21 mouse cellular contexts compared by ENCODE assay signal in the genomic region with DNA sequence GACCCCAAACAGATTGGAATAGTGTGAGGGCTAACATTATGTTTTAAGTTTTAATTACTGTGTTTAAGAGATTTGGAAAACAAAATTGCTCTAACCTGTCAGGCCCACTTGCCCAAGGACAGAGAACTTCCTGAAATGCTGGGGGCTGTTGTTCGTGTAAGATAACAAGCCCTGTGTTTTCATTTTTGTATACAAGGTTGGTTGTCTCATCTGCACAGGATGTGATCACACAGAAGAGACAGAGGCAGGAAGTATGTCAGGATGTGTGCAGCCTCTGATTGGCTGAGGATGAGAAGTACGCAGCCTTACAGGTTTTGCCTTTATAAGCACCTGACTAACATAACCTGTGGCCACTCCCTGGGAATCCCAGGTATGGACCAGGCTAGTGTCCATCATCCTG. TPM values are rescaled to one million over a fixed set of nuclear protein-coding genes. Genes with fewer than 3 reads are reported as not detected.
"Had no signal": no experiment of that assay in that cellular context is flagged by ENCODE, and none has a peak within 500 bp of the region (broad histone marks: within the 10 kb centered on the region; RNA-seq: fewer than 3 reads in every experiment).

No protein-coding gene starts in this region.

- ATAC-seq: inflammation-experienced regulatory T-cells, adult 6 months; intestine, embryonic 16.5 days; liver, embryonic 12.5 days; midbrain, embryonic 13.5 days; midbrain, embryonic 16.5 days had no signal

- H3K4me2 ChIP-seq: limb, embryonic 13.5 days; liver, embryonic 12.5 days; liver, embryonic 15.5 days; lung, embryonic 15.5 days; midbrain, embryonic 13.5 days; neural tube, embryonic 13.5 days had no signal

- DNase-seq: kidney, adult 18-20 months; kidney, adult 9 months; kidney, postnatal 14 days; liver; lung, adult 18-20 months; lung, postnatal 10 days; lung, postnatal 36 days; thymus, adult 18-20 months; thymus, postnatal 25 days had no signal

- H3K9ac ChIP-seq: limb, embryonic 13.5 days; liver, embryonic 12.5 days; liver, embryonic 15.5 days; lung, embryonic 15.5 days; midbrain, embryonic 13.5 days; neural tube, embryonic 13.5 days had no signal

- H3K4me1 ChIP-seq: neural tube, embryonic 13.5 days had no signal

- H3K27me3 ChIP-seq: liver, embryonic 12.5 days; liver, embryonic 15.5 days; lung, embryonic 15.5 days had no signal

- H3K27ac ChIP-seq: limb, embryonic 10.5 days; limb, embryonic 13.5 days; liver, embryonic 12.5 days; liver, embryonic 15.5 days; lung, embryonic 15.5 days; midbrain, embryonic 10.5 days; midbrain, embryonic 13.5 days; neural tube, embryonic 13.5 days had no signal

- H3K4me3 ChIP-seq: limb, embryonic 10.5 days; limb, embryonic 13.5 days; liver, embryonic 12.5 days; liver, embryonic 15.5 days; lung, embryonic 15.5 days; midbrain, embryonic 10.5 days; midbrain, embryonic 13.5 days; myocyte; neural tube, embryonic 13.5 days had no signal

- H3K36me3 ChIP-seq: limb, embryonic 10.5 days; limb, embryonic 13.5 days; liver, embryonic 12.5 days; liver, embryonic 15.5 days; lung, embryonic 15.5 days; midbrain, embryonic 10.5 days; midbrain, embryonic 13.5 days; neural tube, embryonic 13.5 days had no signal

- H3K9me3 ChIP-seq: limb, embryonic 10.5 days; limb, embryonic 13.5 days; liver, embryonic 12.5 days; liver, embryonic 15.5 days; lung, embryonic 15.5 days; midbrain, embryonic 10.5 days; midbrain, embryonic 13.5 days; neural tube, embryonic 13.5 days had no signal

RNA-seq across cellular contexts. Expression of a gene that starts 43.2 kb away (rescaled TPM):
- polyA plus RNA-seq: inflammation-experienced regulatory T-cells, adult 6 months had no signal
